Mouse (Mus musculus): ENCODE results near the gene Tbk1. TPM values are rescaled to one million over a fixed set of nuclear protein-coding genes. Genes with fewer than 3 reads are reported as not detected.
A peak's percentile ranks its signal among the peaks of the same experiment; 100 is the strongest.

Tbk1 gene
- polyA plus RNA-seq, 1 experiment from 2014 or later = 26.4 TPM

DNA sequence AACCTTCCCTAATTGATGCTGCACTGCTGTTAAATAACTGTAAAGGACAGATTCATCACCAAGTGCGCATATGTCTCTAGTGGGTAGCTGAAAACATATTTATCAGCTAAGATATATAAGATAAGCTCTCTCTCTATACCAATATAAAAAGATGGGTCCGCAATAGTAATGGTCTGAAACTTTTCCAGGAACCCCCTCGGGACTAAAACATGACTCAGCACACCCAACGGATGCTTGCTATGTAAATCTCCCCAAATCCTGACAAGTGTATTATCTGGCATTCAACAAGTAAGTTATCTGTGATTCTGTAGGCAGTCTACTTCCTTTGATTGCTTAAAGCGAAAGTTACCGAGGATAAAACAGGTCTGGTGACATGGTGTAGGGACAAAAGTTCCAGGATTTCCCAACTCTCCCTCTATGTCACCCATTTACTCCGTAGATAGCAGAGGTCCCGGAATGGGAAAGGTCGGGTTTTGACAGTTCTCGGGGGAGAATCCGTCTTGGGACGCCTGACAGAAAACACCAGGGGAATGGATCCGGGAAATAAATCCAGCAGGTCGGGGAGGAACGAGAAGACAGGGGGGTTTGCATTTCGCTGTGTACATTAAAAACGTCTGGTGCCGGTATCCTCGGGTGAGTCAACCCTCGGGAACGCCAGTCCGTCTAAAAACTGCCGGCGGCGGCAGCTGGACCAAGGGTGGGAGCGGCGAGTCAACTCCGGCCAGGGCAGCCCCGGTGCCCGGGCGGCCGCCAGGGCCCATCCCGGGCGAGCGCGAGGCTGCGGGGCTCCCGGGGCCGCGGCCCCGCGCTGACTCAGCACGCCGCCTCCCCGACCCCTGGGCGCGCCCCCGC lies 570 bp downstream of the Tbk1 start:
- Histone ChIP-seq H3K27ac (replicated peaks in 1 of 2; ENCODE audit: control insufficient read depth in 1 of 2, insufficient read depth in 1 of 2, low read depth in 2 of 2, low read length in 2 of 2) (peak overlapping the region; percentile 35 to 85), H3K9ac (ENCODE audit: low read length) (peak overlapping the region; percentile 95), H3K36me3 (ENCODE audit: control insufficient read depth, insufficient read depth, low read length) (peaks cover 54% of the 10 kb centered on the region), H3K4me1 (ENCODE audit: control insufficient read depth in 2 of 2, insufficient read depth in 2 of 2, low read length in 2 of 2) (peaks cover 3 to 12% of the 10 kb centered on the region in 2 experiments), H3K27me3 (ENCODE audit: control insufficient read depth, insufficient read depth, low read length) (no peaks in the 10 kb centered on the region), H3K4me2 (ENCODE audit: low read length) (peak overlapping the region; percentile 89), H3K4me3 (ENCODE audit: control insufficient read depth in 1 of 2, insufficient read depth in 1 of 2, low read depth in 1 of 2, low read length in 2 of 2) (peak overlapping the region; percentile 67 to 85), H3K9me3 (ENCODE audit: control insufficient read depth, low read length) (no peaks in the 10 kb centered on the region)
- WGBS = 3% methylated on average over 38 of the region's 48 CpGs
- peak; percentile 76; the same call in 1 of the 2 replicates for ATAC-seq (ENCODE audit: insufficient number of reproducible peaks, insufficient read depth, low FRiP score, low read depth)

DNA sequence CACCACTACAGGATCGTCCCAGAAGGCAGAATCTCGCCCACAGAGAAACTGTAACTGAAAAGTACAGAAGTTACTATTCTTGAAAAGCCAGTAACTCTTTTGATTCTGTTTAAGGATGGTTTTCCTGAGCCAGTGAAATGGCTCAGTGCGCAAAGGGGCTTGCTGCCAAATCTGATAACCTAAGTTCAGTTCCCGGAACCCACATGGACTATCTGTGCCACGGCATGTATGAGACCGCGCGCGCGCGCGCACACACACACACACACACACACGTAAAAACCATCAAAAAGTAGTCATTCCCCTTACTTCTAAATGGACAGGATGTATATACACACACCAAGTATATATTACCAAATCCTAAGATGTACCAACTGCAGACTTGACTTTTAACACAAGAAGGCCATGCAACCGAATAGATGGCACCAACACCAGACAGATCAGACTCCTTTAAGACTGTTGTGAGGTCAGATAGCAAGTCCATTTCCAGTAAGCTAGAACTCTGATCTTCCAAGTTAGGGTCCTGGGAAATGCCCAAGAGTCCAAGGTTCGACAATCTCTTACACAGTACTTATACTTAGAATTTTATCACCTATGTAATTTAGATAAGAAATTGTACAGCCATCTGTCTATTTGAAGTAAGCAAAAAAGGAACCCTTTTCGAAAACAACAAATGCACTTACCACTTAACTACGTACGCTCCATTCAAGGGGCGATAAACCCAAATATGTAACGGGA lies 1.4 kb downstream of the Tbk1 start:
- WGBS = 78% methylated on average over 20 of the region's 20 CpGs
- Histone ChIP-seq H3K4me3 (ENCODE audit: control insufficient read depth in 1 of 2, insufficient read depth in 1 of 2, low read depth in 1 of 2, low read length in 2 of 2) (peak overlapping the region in 1 of 2 experiments; percentile 85; a peak in 2 of 4 replicates), H3K9ac (ENCODE audit: low read length) (peak overlapping the region; percentile 95), H3K36me3 (ENCODE audit: control insufficient read depth, insufficient read depth, low read length) (peaks cover 52% of the 10 kb centered on the region), H3K4me1 (ENCODE audit: control insufficient read depth in 2 of 2, insufficient read depth in 2 of 2, low read length in 2 of 2) (peaks cover 3 to 12% of the 10 kb centered on the region in 2 experiments), H3K9me3 (ENCODE audit: control insufficient read depth, low read length) (no peaks in the 10 kb centered on the region), H3K4me2 (ENCODE audit: low read length) (peak overlapping the region; percentile 89), H3K27me3 (ENCODE audit: control insufficient read depth, insufficient read depth, low read length) (no peaks in the 10 kb centered on the region), H3K27ac (replicated peaks in 1 of 2; ENCODE audit: control insufficient read depth in 1 of 2, insufficient read depth in 1 of 2, low read depth in 2 of 2, low read length in 2 of 2) (no peak overlapping the region; a peak in 1 of 4 replicates)
- ATAC-seq (ENCODE audit: insufficient number of reproducible peaks, insufficient read depth, low FRiP score, low read depth) = no peak

DNA sequence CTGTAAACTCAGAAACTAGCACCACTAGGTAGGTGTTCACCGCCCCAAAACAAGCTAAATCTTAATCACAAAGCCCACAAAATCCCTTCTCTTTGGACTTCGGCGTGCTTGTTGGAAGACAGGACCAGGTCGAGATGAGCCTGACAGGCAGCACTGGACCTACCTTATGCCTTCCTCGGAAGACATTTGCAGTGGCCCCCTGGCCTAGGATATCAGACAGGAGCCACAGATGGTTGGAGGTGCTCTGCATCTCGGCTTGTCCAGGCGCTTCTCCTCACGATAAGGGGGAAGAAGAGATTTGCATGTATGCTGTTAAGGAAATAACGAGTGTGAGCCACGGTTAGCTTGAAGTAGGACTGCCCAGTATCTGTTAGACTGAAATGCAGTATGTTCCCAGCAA lies 2.6 kb downstream of the Tbk1 start:
- H3K9ac ChIP-seq (ENCODE audit: low read length) = no peak overlapping the region
- H3K4me2 ChIP-seq (ENCODE audit: low read length) = no peak overlapping the region
- no peaks in the 10 kb centered on the region for H3K9me3 ChIP-seq (ENCODE audit: control insufficient read depth, low read length)
- H3K36me3 ChIP-seq (ENCODE audit: control insufficient read depth, insufficient read depth, low read length) = peaks cover 46% of the 10 kb centered on the region
- H3K27ac ChIP-seq (replicated peaks in 1 of 2; ENCODE audit: control insufficient read depth in 1 of 2, insufficient read depth in 1 of 2, low read depth in 2 of 2, low read length in 2 of 2) = no peak overlapping the region
- H3K27me3 ChIP-seq (ENCODE audit: control insufficient read depth, insufficient read depth, low read length) = no peaks in the 10 kb centered on the region
- ATAC-seq (ENCODE audit: insufficient number of reproducible peaks, insufficient read depth, low FRiP score, low read depth) = no peak
- WGBS = 92% methylated on average over 10 of the region's 10 CpGs
- peaks cover 3 to 12% of the 10 kb centered on the region in 2 experiments for H3K4me1 ChIP-seq (ENCODE audit: control insufficient read depth in 2 of 2, insufficient read depth in 2 of 2, low read length in 2 of 2)
- no peak overlapping the region for H3K4me3 ChIP-seq (ENCODE audit: control insufficient read depth in 1 of 2, insufficient read depth in 1 of 2, low read depth in 1 of 2, low read length in 2 of 2)

GRCm38 (mm10) chr10:121583016-121583415 lies 3.6 kb downstream of the Tbk1 start:
- no peaks in the 10 kb centered on the region for H3K27me3 ChIP-seq (ENCODE audit: control insufficient read depth, insufficient read depth, low read length)
- no peak overlapping the region for H3K9ac ChIP-seq (ENCODE audit: low read length)
- H3K36me3 ChIP-seq (ENCODE audit: control insufficient read depth, insufficient read depth, low read length) = peaks cover 47% of the 10 kb centered on the region
- H3K4me2 ChIP-seq (ENCODE audit: low read length) = no peak overlapping the region
- H3K9me3 ChIP-seq (ENCODE audit: control insufficient read depth, low read length) = no peaks in the 10 kb centered on the region
- no peak overlapping the region for H3K4me3 ChIP-seq (ENCODE audit: control insufficient read depth in 1 of 2, insufficient read depth in 1 of 2, low read depth in 1 of 2, low read length in 2 of 2)
- ATAC-seq (ENCODE audit: insufficient number of reproducible peaks, insufficient read depth, low FRiP score, low read depth) = no peak
- H3K4me1 ChIP-seq (ENCODE audit: control insufficient read depth in 2 of 2, insufficient read depth in 2 of 2, low read length in 2 of 2) = peaks cover 3 to 12% of the 10 kb centered on the region in 2 experiments
- no peak overlapping the region for H3K27ac ChIP-seq (replicated peaks in 1 of 2; ENCODE audit: control insufficient read depth in 1 of 2, insufficient read depth in 1 of 2, low read depth in 2 of 2, low read length in 2 of 2)
- 93% methylated on average over 12 of the region's 12 CpGs for WGBS

DNA sequence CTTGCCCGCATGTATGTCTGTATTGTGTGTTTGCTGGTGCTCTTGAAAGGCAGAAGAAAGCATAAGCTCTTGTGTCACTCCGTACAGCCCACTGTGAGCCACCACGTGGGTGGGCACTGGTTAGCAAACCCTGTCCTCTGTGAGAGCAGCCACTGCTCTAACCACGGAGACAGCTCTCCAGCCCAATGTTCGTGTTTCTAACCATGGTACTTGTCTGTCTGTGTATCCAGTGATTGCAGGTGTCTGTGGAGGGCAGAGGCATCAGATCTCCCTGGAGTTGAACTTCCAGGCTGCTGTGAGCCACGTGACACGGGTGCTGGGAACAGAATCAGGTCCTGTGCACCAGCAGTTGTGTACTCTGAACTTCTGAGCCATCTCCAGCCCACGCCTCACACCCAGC lies 4.3 kb downstream of the Tbk1 start:
- no peak overlapping the region for H3K4me3 ChIP-seq (ENCODE audit: control insufficient read depth in 1 of 2, insufficient read depth in 1 of 2, low read depth in 1 of 2, low read length in 2 of 2)
- H3K4me1 ChIP-seq (ENCODE audit: control insufficient read depth in 2 of 2, insufficient read depth in 2 of 2, low read length in 2 of 2) = peaks cover 3 to 9% of the 10 kb centered on the region in 2 experiments
- H3K9ac ChIP-seq (ENCODE audit: low read length) = no peak overlapping the region
- H3K9me3 ChIP-seq (ENCODE audit: control insufficient read depth, low read length) = no peaks in the 10 kb centered on the region
- no peak for ATAC-seq (ENCODE audit: insufficient number of reproducible peaks, insufficient read depth, low FRiP score, low read depth)
- WGBS = 95% methylated on average over 8 of the region's 8 CpGs
- no peak overlapping the region for H3K27ac ChIP-seq (replicated peaks in 1 of 2; ENCODE audit: control insufficient read depth in 1 of 2, insufficient read depth in 1 of 2, low read depth in 2 of 2, low read length in 2 of 2)
- no peaks in the 10 kb centered on the region for H3K27me3 ChIP-seq (ENCODE audit: control insufficient read depth, insufficient read depth, low read length)
- H3K4me2 ChIP-seq (ENCODE audit: low read length) = no peak overlapping the region
- H3K36me3 ChIP-seq (ENCODE audit: control insufficient read depth, insufficient read depth, low read length) = peaks cover 50% of the 10 kb centered on the region

DNA sequence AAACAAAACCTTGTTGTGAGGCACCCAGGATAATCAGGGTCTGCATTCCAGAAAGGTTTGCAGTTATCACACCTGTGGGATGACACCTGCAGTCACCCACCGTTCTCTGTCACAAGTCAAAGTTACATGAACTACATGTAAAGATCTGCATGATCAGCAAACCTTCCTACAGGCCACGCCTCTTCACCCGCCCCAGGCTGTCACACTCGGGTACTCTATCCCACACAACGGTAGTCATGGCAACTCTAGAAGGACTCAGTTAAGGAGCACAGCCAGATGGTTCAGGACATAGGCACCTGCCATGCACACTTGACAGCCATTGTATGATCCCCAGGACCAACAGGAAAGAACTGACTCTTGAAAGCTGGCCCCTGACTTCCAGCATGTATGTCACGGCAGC lies 5.2 kb downstream of the Tbk1 start:
- no peak for ATAC-seq (ENCODE audit: insufficient number of reproducible peaks, insufficient read depth, low FRiP score, low read depth)

DNA sequence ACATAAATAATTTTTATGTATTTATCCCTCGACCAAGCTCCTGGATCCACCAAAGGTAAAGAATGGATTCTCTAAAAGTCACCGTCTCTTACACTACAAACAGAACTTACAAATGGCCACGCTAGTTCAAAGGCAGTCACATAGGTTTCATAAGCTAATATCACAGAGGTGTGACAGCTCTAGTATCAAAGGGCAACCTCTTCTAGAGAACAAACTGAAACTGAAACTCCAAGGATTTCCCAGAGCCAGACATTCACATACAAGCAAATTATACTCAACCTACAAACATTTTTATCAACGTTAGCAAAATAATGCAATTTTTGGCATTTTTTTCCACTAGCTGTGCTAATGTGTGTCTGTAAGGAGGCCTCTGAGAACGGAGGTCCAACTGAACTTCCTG lies 6.2 kb downstream of the Tbk1 start:
- Histone ChIP-seq H3K9ac (ENCODE audit: low read length) (no peak overlapping the region), H3K27ac (replicated peaks in 1 of 2; ENCODE audit: control insufficient read depth in 1 of 2, insufficient read depth in 1 of 2, low read depth in 2 of 2, low read length in 2 of 2) (no peak overlapping the region), H3K4me3 (ENCODE audit: control insufficient read depth in 1 of 2, insufficient read depth in 1 of 2, low read depth in 1 of 2, low read length in 2 of 2) (no peak overlapping the region), H3K9me3 (ENCODE audit: control insufficient read depth, low read length) (no peaks in the 10 kb centered on the region), H3K36me3 (ENCODE audit: control insufficient read depth, insufficient read depth, low read length) (peaks cover 61% of the 10 kb centered on the region), H3K27me3 (ENCODE audit: control insufficient read depth, insufficient read depth, low read length) (no peaks in the 10 kb centered on the region), H3K4me2 (ENCODE audit: low read length) (no peak overlapping the region), H3K4me1 (ENCODE audit: control insufficient read depth in 2 of 2, insufficient read depth in 2 of 2, low read length in 2 of 2) (peaks cover 3 to 4% of the 10 kb centered on the region in 2 experiments)
- no peak for ATAC-seq (ENCODE audit: insufficient number of reproducible peaks, insufficient read depth, low FRiP score, low read depth)
- 95% methylated on average over 5 of the region's 5 CpGs for WGBS

More for the DNA sequence above, 5.2 kb downstream of the Tbk1 start:
- Histone ChIP-seq H3K9ac (ENCODE audit: low read length) (no peak overlapping the region), H3K27ac (replicated peaks in 1 of 2; ENCODE audit: control insufficient read depth in 1 of 2, insufficient read depth in 1 of 2, low read depth in 2 of 2, low read length in 2 of 2) (no peak overlapping the region), H3K4me3 (ENCODE audit: control insufficient read depth in 1 of 2, insufficient read depth in 1 of 2, low read depth in 1 of 2, low read length in 2 of 2) (no peak overlapping the region), H3K4me2 (ENCODE audit: low read length) (no peak overlapping the region), H3K36me3 (ENCODE audit: control insufficient read depth, insufficient read depth, low read length) (peaks cover 50% of the 10 kb centered on the region), H3K27me3 (ENCODE audit: control insufficient read depth, insufficient read depth, low read length) (no peaks in the 10 kb centered on the region), H3K4me1 (ENCODE audit: control insufficient read depth in 2 of 2, insufficient read depth in 2 of 2, low read length in 2 of 2) (peaks cover 3 to 9% of the 10 kb centered on the region in 2 experiments), H3K9me3 (ENCODE audit: control insufficient read depth, low read length) (no peaks in the 10 kb centered on the region)
- WGBS = 78% methylated on average over 6 of the region's 6 CpGs
